Mouse (Mus musculus) heart, embryonic 12.5 days (tissue): ENCODE data around the gene Iqcf1. TPM values are rescaled to one million over a fixed set of nuclear protein-coding genes. Genes with fewer than 3 reads are reported as not detected.
A peak's percentile ranks its signal among the peaks of the same experiment; 100 is the strongest.

Source experiments
- ATAC-seq: fragments of 200-750 bp; cut with Nextera tagmentation; 2 replicates; pipeline ENCODE4 v1.8.0; 2017; ENCODE audit warnings: moderate TSS enrichment, moderate library complexity; ENCODE audit not compliant: insufficient number of reproducible peaks, low FRiP score
- H3K27ac ChIP-seq: fragments of 300-500 bp; sonication (generic); 2 replicates; pipeline ENCODE4 v1.5.1; 2016; ENCODE audit warnings: mild to moderate bottlenecking, moderate library complexity; ENCODE audit not compliant: poor library complexity, severe bottlenecking
- H3K27me3 ChIP-seq: fragments of 300-500 bp; sonication (generic); replicated peaks from 2 replicates; pipeline ENCODE4 v1.6.1; 2016; ENCODE audit warnings: mild to moderate bottlenecking, moderate library complexity
- H3K36me3 ChIP-seq: fragments of 300-500 bp; sonication (generic); 2 replicates; pipeline ENCODE4 v1.6.1; 2016; ENCODE audit warnings: mild to moderate bottlenecking, moderate library complexity
- H3K4me1 ChIP-seq: fragments of 300-500 bp; sonication (generic); replicated peaks from 2 replicates; pipeline ENCODE4 v1.6.1; 2016; ENCODE audit warnings: mild to moderate bottlenecking
- H3K4me2 ChIP-seq: fragments of 300-500 bp; sonication (generic); 2 replicates; pipeline ENCODE4 v1.6.1; 2016; ENCODE audit warnings: mild to moderate bottlenecking, moderate library complexity
- H3K4me3 ChIP-seq: fragments of 300-500 bp; sonication (generic); 2 replicates; pipeline ENCODE4 v1.5.1; 2016; ENCODE audit warnings: mild to moderate bottlenecking
- H3K9ac ChIP-seq: fragments of 300-500 bp; sonication (generic); 2 replicates; pipeline ENCODE4 v1.6.1; 2016; ENCODE audit warnings: mild to moderate bottlenecking, moderate library complexity
- H3K9me3 ChIP-seq: fragments of 300-500 bp; sonication (generic); replicated peaks from 2 replicates; pipeline ENCODE4 v1.6.1; 2016; ENCODE audit warnings: mild to moderate bottlenecking, moderate library complexity
- WGBS: fragments of 180-500 bp; shearing (Covaris S2); methylation state at CpG from one replicate; pipeline ENCODE4 v1.1.7; 2016; 5-methylcytosine and 5-hydroxymethylcytosine counted together
- polyA plus RNA-seq: library from polyadenylated mRNA; unstranded; fragments of >200 nt; fragmentation: Nextera tagmentation; extraction: Ambion mirVana; gene quantifications from 2 replicates; pipeline ENCODE4 v1.2.1, GENCODE M21; 2016

Gene Iqcf1
- not detected in 2 replicates for polyA plus RNA-seq

GRCm38 (mm10) chr9:106499667-106500066 lies at the start of gene Iqcf1:
Iqcf1 (plus strand) TSS chr9:106499967.
- H3K27me3 ChIP-seq = peaks cover 15% of the 10 kb centered on the region
- H3K9me3 ChIP-seq = no peaks in the 10 kb centered on the region
- H3K4me1 ChIP-seq = no peaks in the 10 kb centered on the region
- H3K4me3 ChIP-seq = no peak within 1 kb of the TSS
- no peak within 1 kb of the TSS for H3K27ac ChIP-seq
- WGBS = 86% methylated on average over 6 of the region's 6 CpGs
- no peak for ATAC-seq
- H3K4me2 ChIP-seq = no peak within 1 kb of the TSS
- no peaks in the 10 kb centered on the region for H3K36me3 ChIP-seq
- H3K9ac ChIP-seq = no peak within 1 kb of the TSS

GRCm38 (mm10) chr9:106450661-106451060 lies 49.1 kb upstream of the Iqcf1 start:
- Histone ChIP-seq H3K9ac (no peak overlapping the region), H3K4me1 (peaks cover 65% of the 10 kb centered on the region), H3K36me3 (no peaks in the 10 kb centered on the region), H3K4me2 (peak overlapping the region; percentile 30; the same call in 1 of the 2 replicates), H3K9me3 (no peaks in the 10 kb centered on the region), H3K4me3 (no peak overlapping the region), H3K27ac (0 out of 2 replicates have a peak overlapping the region, but pooled peaks have one; percentile 15), H3K27me3 (no peaks in the 10 kb centered on the region)
- WGBS = 16% methylated on average over 9 of the region's 9 CpGs
- no peak for ATAC-seq

- Histone ChIP-seq H3K4me1 (peaks cover 72% of the 10 kb centered on the region), H3K27ac (no peak overlapping the region), H3K9ac (no peak overlapping the region)
These were observed 48.5 kb upstream of the Iqcf1 start for GRCm38 (mm10) chr9:106451298-106451697.

GRCm38 (mm10) chr9:106451899-106452298 lies 47.9 kb upstream of the Iqcf1 start:
- no peaks in the 10 kb centered on the region for H3K9me3 ChIP-seq
- 52% methylated on average over 2 of the region's 2 CpGs for WGBS
- H3K36me3 ChIP-seq = 0 out of 2 replicates have a peak, but pooled peaks cover 2% of the 10 kb centered on the region
- no peak overlapping the region for H3K4me3 ChIP-seq
- no peak overlapping the region for H3K9ac ChIP-seq
- no peak overlapping the region for H3K4me2 ChIP-seq
- no peak overlapping the region for H3K27ac ChIP-seq
- ATAC-seq = no peak
- no peaks in the 10 kb centered on the region for H3K27me3 ChIP-seq
- peaks cover 76% of the 10 kb centered on the region for H3K4me1 ChIP-seq

More at GRCm38 (mm10) chr9:106451298-106451697, 48.5 kb upstream of the Iqcf1 start:
- Histone ChIP-seq H3K4me3 (no peak overlapping the region), H3K9me3 (no peaks in the 10 kb centered on the region), H3K27me3 (no peaks in the 10 kb centered on the region), H3K36me3 (no peaks in the 10 kb centered on the region), H3K4me2 (no peak overlapping the region)
- no peak for ATAC-seq
- 71% methylated on average over 11 of the region's 11 CpGs for WGBS

GRCm38 (mm10) chr9:106452351-106452750 lies 47.4 kb upstream of the Iqcf1 start:
- peaks cover 80% of the 10 kb centered on the region for H3K4me1 ChIP-seq
- no peaks in the 10 kb centered on the region for H3K27me3 ChIP-seq
- 0 out of 2 replicates have a peak, but pooled peaks cover 2% of the 10 kb centered on the region for H3K36me3 ChIP-seq
- H3K4me2 ChIP-seq = peak overlapping the region; percentile 94; the same call in 1 of the 2 replicates
- ATAC-seq = no peak
- no peak overlapping the region for H3K27ac ChIP-seq
- H3K9me3 ChIP-seq = no peaks in the 10 kb centered on the region
- H3K9ac ChIP-seq = no peak overlapping the region
- no peak overlapping the region for H3K4me3 ChIP-seq
- WGBS = 37% methylated on average over 6 of the region's 6 CpGs

- ATAC-seq = no peak
- Histone ChIP-seq H3K27me3 (no peaks in the 10 kb centered on the region), H3K9me3 (no peaks in the 10 kb centered on the region), H3K36me3 (0 out of 2 replicates have a peak, but pooled peaks cover 2% of the 10 kb centered on the region), H3K4me1 (peaks cover 82% of the 10 kb centered on the region), H3K9ac (peak overlapping the region; percentile 88), H3K27ac (no peak overlapping the region), H3K4me3 (peak overlapping the region; percentile 80), H3K4me2 (peak overlapping the region; percentile 94)
- 5% methylated on average over 7 of the region's 7 CpGs for WGBS
These were observed 46.9 kb upstream of the Iqcf1 start for GRCm38 (mm10) chr9:106452821-106453220.

- Histone ChIP-seq H3K27ac (peak within 1 kb of the TSS; percentile 88), H3K4me3 (peak within 1 kb of the TSS; percentile 80), H3K9ac (peak within 1 kb of the TSS; percentile 88), H3K4me1 (peaks cover 83% of the 10 kb centered on the region), H3K36me3 (peaks cover 2% of the 10 kb centered on the region; the same call in 1 of the 2 replicates), H3K4me2 (peak within 1 kb of the TSS; percentile 94), H3K27me3 (no peaks in the 10 kb centered on the region), H3K9me3 (no peaks in the 10 kb centered on the region)
- under 1% methylated on average over 44 of the region's 74 CpGs for WGBS
- ATAC-seq = peak; percentile 80
These were observed 46.3 kb upstream of the Iqcf1 start, which contains the start of gene Pcbp4 for GRCm38 (mm10) chr9:106453271-106454070. Pcbp4 (plus strand) TSS chr9:106453291.

- 2% methylated on average over 18 of the region's 20 CpGs for WGBS
- Histone ChIP-seq H3K4me2 (peak overlapping the region; percentile 94), H3K4me3 (peak overlapping the region; percentile 80), H3K27ac (peak overlapping the region; percentile 88), H3K4me1 (peaks cover 82% of the 10 kb centered on the region), H3K36me3 (peaks cover 2% of the 10 kb centered on the region; the same call in 1 of the 2 replicates), H3K9ac (peak overlapping the region; percentile 88), H3K9me3 (no peaks in the 10 kb centered on the region), H3K27me3 (no peaks in the 10 kb centered on the region)
- ATAC-seq = no peak
These were observed 45.6 kb upstream of the Iqcf1 start for GRCm38 (mm10) chr9:106454071-106454761.

GRCm38 (mm10) chr9:106454888-106455681 lies 44.7 kb upstream of the Iqcf1 start:
- Histone ChIP-seq H3K4me2 (peak overlapping the region; percentile 94), H3K27me3 (no peaks in the 10 kb centered on the region), H3K4me1 (peaks cover 86% of the 10 kb centered on the region), H3K4me3 (peak overlapping the region; percentile 80), H3K9me3 (no peaks in the 10 kb centered on the region), H3K36me3 (peaks cover 9% of the 10 kb centered on the region), H3K9ac (peak overlapping the region; percentile 88), H3K27ac (peak overlapping the region; percentile 88)
- 3% methylated on average over 17 of the region's 17 CpGs for WGBS
- peak; percentile 20; the same call in 1 of the 2 replicates for ATAC-seq

- Histone ChIP-seq H3K27me3 (no peaks in the 10 kb centered on the region), H3K4me2 (peak overlapping the region; percentile 94), H3K9me3 (no peaks in the 10 kb centered on the region), H3K4me3 (peak overlapping the region; percentile 4; the same call in 1 of the 2 replicates), H3K36me3 (peaks cover 23% of the 10 kb centered on the region), H3K4me1 (peaks cover 73% of the 10 kb centered on the region), H3K27ac (peak overlapping the region; percentile 61), H3K9ac (peak overlapping the region; percentile 51)
- 42% methylated on average over 15 of the region's 15 CpGs for WGBS
- ATAC-seq = no peak
These were observed 43.2 kb upstream of the Iqcf1 start for GRCm38 (mm10) chr9:106456325-106457162.
